Mouse (Mus musculus) thymus, postnatal 25 days (tissue): ENCODE data around the gene Fam13c.
"Not testable (repeated sequence)": the region's sequence is repeated elsewhere in the genome, so short reads cannot be mapped to it uniquely, and the experiment has no call there.

ENCODE experiments used
- DNase-seq: peaks from one replicate; pipeline ENCODE4 v3.0.0; 2022

The Fam13c gene

GRCm38 (mm10) chr10:70439676-70440521, at the start of gene Fam13c:
Fam13c (plus strand) TSS chr10:70440481.
- DNase-seq, result no peak

GRCm38 (mm10) chr10:70395900-70396299, 44.4 kb upstream of the Fam13c start:
- no peak for DNase-seq

GRCm38 (mm10) chr10:70398224-70398623, 42.1 kb upstream of the Fam13c start:
- DNase-seq, result no peak

GRCm38 (mm10) chr10:70402006-70402405, 38.3 kb upstream of the Fam13c start:
- no peak for DNase-seq

GRCm38 (mm10) chr10:70402711-70403110, 37.6 kb upstream of the Fam13c start:
- no peak for DNase-seq

GRCm38 (mm10) chr10:70417811-70418486, 22.3 kb upstream of the Fam13c start:
- DNase-seq, result no peak

GRCm38 (mm10) chr10:70419282-70420264, 20.7 kb upstream of the Fam13c start:
- no peak for DNase-seq

- DNase-seq, result no peak
Observed at GRCm38 (mm10) chr10:70426373-70426772, 13.9 kb upstream of the Fam13c start.

GRCm38 (mm10) chr10:70428121-70428662, 12.1 kb upstream of the Fam13c start:
- DNase-seq, result no peak

GRCm38 (mm10) chr10:70429341-70429740, 10.9 kb upstream of the Fam13c start:
- no peak for DNase-seq

- DNase-seq, result no peak
Observed at GRCm38 (mm10) chr10:70433334-70433733, 6.9 kb upstream of the Fam13c start.

- not testable (repeated sequence) for DNase-seq
Observed at GRCm38 (mm10) chr10:70433736-70434135, 6.5 kb upstream of the Fam13c start.

- DNase-seq, result no peak
Observed at GRCm38 (mm10) chr10:70436656-70437055, 3.6 kb upstream of the Fam13c start.

GRCm38 (mm10) chr10:70437289-70437688, 3.0 kb upstream of the Fam13c start:
- no peak for DNase-seq

GRCm38 (mm10) chr10:70440639-70441461, 569 bp downstream of the Fam13c start:
- no peak for DNase-seq

- DNase-seq, result no peak
Observed at GRCm38 (mm10) chr10:70442156-70442555, 1.9 kb downstream of the Fam13c start.

GRCm38 (mm10) chr10:70442623-70443022, 2.3 kb downstream of the Fam13c start:
- no peak for DNase-seq

- DNase-seq, result no peak
Observed at GRCm38 (mm10) chr10:70447787-70448186, 7.5 kb downstream of the Fam13c start.

GRCm38 (mm10) chr10:70449206-70449605, 8.9 kb downstream of the Fam13c start:
- no peak for DNase-seq

GRCm38 (mm10) chr10:70455886-70456305, 15.6 kb downstream of the Fam13c start:
- no peak for DNase-seq

- no peak for DNase-seq
Observed at GRCm38 (mm10) chr10:70458574-70459263, 18.4 kb downstream of the Fam13c start.
